Mouse (Mus musculus) forebrain, postnatal 0 days (tissue): ENCODE measurements around the gene Tulp1. TPM values are rescaled to one million over a fixed set of nuclear protein-coding genes. Genes with fewer than 3 reads are reported as not detected.

ENCODE experiments used
- ATAC-seq: fragments of 200-750 bp; cut with Nextera tagmentation; 2 replicates; pipeline ENCODE4 v1.8.0; 2017; ENCODE audit warnings: mild to moderate bottlenecking, moderate library complexity
- DNase-seq: peaks from one replicate; pipeline ENCODE4 v3.0.0-alpha.2; 2015
- H3K27ac ChIP-seq: fragments of 300-500 bp; sonication (generic); 2 replicates; pipeline ENCODE4 v1.5.1; 2014; ENCODE audit warnings: low read depth, mild to moderate bottlenecking, antibody characterized with exemption, low read length, moderate library complexity, mixed read lengths
- H3K27me3 ChIP-seq: fragments of 300-500 bp; sonication (generic); 2 replicates; pipeline ENCODE4 v1.6.1; 2014; ENCODE audit warnings: mild to moderate bottlenecking, low read length, mixed read lengths; ENCODE audit not compliant: insufficient read depth
- H3K36me3 ChIP-seq: fragments of 300-500 bp; sonication (generic); 2 replicates; pipeline ENCODE4 v1.6.1; 2014; ENCODE audit warnings: mild to moderate bottlenecking, moderate library complexity; ENCODE audit not compliant: insufficient read depth
- H3K4me1 ChIP-seq: fragments of 300-500 bp; sonication (generic); 2 replicates; pipeline ENCODE4 v1.6.1; 2014; ENCODE audit warnings: antibody characterized with exemption; ENCODE audit not compliant: insufficient read depth
- H3K4me2 ChIP-seq: fragments of 300-500 bp; sonication (generic); 2 replicates; pipeline ENCODE4 v1.6.1; 2014; ENCODE audit warnings: low read depth, mild to moderate bottlenecking, moderate library complexity
- H3K4me3 ChIP-seq: fragments of 300-500 bp; sonication (generic); 2 replicates; pipeline ENCODE4 v1.5.1; 2014; ENCODE audit warnings: low read depth, low read length, mixed read lengths
- H3K9ac ChIP-seq: fragments of 300-500 bp; sonication (generic); 2 replicates; pipeline ENCODE4 v1.6.1; 2014; ENCODE audit warnings: mild to moderate bottlenecking
- H3K9me3 ChIP-seq: fragments of 300-500 bp; sonication (generic); 2 replicates; pipeline ENCODE4 v1.6.1; 2016; ENCODE audit warnings: low read length
- CTCF ChIP-seq: sonication (generic); IDR thresholded peaks from 2 replicates; pipeline ENCODE4 v1.5.1; 2016; ENCODE audit warnings: antibody characterized with exemption, control low read depth, low read depth
- WGBS: fragments of 180-500 bp; shearing (Covaris S2); extraction: QIAGEN DNeasy Blood & Tissue Kit; methylation state at CpG from one replicate; pipeline ENCODE4 v1.1.7; 2014; 5-methylcytosine and 5-hydroxymethylcytosine counted together
- polyA plus RNA-seq: library from polyadenylated mRNA; unstranded; fragments of >200 nt; fragmentation: Nextera tagmentation; extraction: Ambion mirVana; gene quantifications from 2 replicates; pipeline ENCODE4 v1.2.1, GENCODE M21; 2015
- total RNA-seq: library from RNA; depleted of rRNA; stranded (reverse); fragments of >200 nt; gene quantifications from 2 replicates; pipeline ENCODE4 v1.2.3, GENCODE M21; 2014; rRNA removed

Tulp1 gene
- total and polyA plus RNA-seq, 2 experiments from 2014 or later = 1.5 to 1.8 TPM

- Histone ChIP-seq H3K9ac (no peak overlapping the region), H3K4me3 (no peak overlapping the region), H3K27ac (no peak overlapping the region), H3K4me1 (no peaks in the 10 kb centered on the region), H3K9me3 (no peaks in the 10 kb centered on the region), H3K36me3 (no peaks in the 10 kb centered on the region), H3K4me2 (no peak overlapping the region), H3K27me3 (no peaks in the 10 kb centered on the region)
- no peak for TF ChIP-seq CTCF
- DNase-seq (no peak), ATAC-seq (no peak)
- 51% methylated on average over 10 of the region's 10 CpGs for WGBS
These were observed 59.9 kb downstream of the Tulp1 start for GRCm38 (mm10) chr17:28305172-28305571.

Other genes starting within 250 kb of the Tulp1 start
- gene Scube3, start 223.1 kb downstream of the Tulp1 start, total RNA-seq = 16.3 and 16.7 TPM in 2 replicates
- gene Scube3, start 223.1 kb downstream of the Tulp1 start, polyA plus RNA-seq = 3.1 and 3.2 TPM in 2 replicates
- 57.7 and 72.4 TPM in 2 replicates for gene Zfp523, start 188.1 kb downstream of the Tulp1 start, total RNA-seq
- 36.5 and 41.1 TPM in 2 replicates for gene Zfp523, start 188.1 kb downstream of the Tulp1 start, polyA plus RNA-seq
- gene Def6, start 157.4 kb downstream of the Tulp1 start, total RNA-seq = 5.2 and 6.8 TPM in 2 replicates
- gene Def6, start 157.4 kb downstream of the Tulp1 start, polyA plus RNA-seq = 6.8 and 8.5 TPM in 2 replicates
- gene Ppard, start 132.5 kb downstream of the Tulp1 start, total RNA-seq = 5.4 and 7.9 TPM in 2 replicates
- 0.92 and 1.3 TPM in 2 replicates for gene Ppard, start 132.5 kb downstream of the Tulp1 start, polyA plus RNA-seq
- gene Fance, start 51.7 kb downstream of the Tulp1 start, total RNA-seq = 32.5 and 35.2 TPM in 2 replicates
- 31.2 and 31.4 TPM in 2 replicates for gene Fance, start 51.7 kb downstream of the Tulp1 start, polyA plus RNA-seq
- gene Rpl10a, start 36.8 kb downstream of the Tulp1 start, total RNA-seq = 1,161 and 1,582 TPM in 2 replicates
- 366 and 462 TPM in 2 replicates for gene Rpl10a, start 36.8 kb downstream of the Tulp1 start, polyA plus RNA-seq
- 4.5 and 4.8 TPM in 2 replicates for gene Tead3, start 14.4 kb downstream of the Tulp1 start, total RNA-seq
- gene Tead3, start 14.4 kb downstream of the Tulp1 start, polyA plus RNA-seq = 1.1 and 1.4 TPM in 2 replicates
- 26.6 and 37.3 TPM in 2 replicates for gene Fkbp5, start 152.3 kb upstream of the Tulp1 start, total RNA-seq
- gene Fkbp5, start 152.3 kb upstream of the Tulp1 start, polyA plus RNA-seq = 18.3 and 21.1 TPM in 2 replicates
- gene Armc12, start 165.6 kb upstream of the Tulp1 start, total RNA-seq = 0.15 TPM in 1 of 2 replicates, not detected in the other
- not detected in 2 replicates for gene Armc12, start 165.6 kb upstream of the Tulp1 start, polyA plus RNA-seq
- not detected in 2 replicates for gene Clpsl2, start 184.2 kb upstream of the Tulp1 start, total RNA-seq
- not detected in 2 replicates for gene Clpsl2, start 184.2 kb upstream of the Tulp1 start, polyA plus RNA-seq
- not detected in 2 replicates for gene Clps, start 195.5 kb upstream of the Tulp1 start, total RNA-seq
- not detected in 2 replicates for gene Clps, start 195.5 kb upstream of the Tulp1 start, polyA plus RNA-seq
- 10.6 and 11.9 TPM in 2 replicates for gene Lhfpl5, start 210.4 kb upstream of the Tulp1 start, total RNA-seq
- gene Lhfpl5, start 210.4 kb upstream of the Tulp1 start, polyA plus RNA-seq = 11.4 and 13.2 TPM in 2 replicates